Mouse (Mus musculus): ENCODE measurements at regions not wholly inside any gene's neighbourhood (a gene's known extent, or its start where the extent isn't known, plus 50 kb on each side); places are given as distances from the start of the nearest gene placed in this dataset.

DNA sequence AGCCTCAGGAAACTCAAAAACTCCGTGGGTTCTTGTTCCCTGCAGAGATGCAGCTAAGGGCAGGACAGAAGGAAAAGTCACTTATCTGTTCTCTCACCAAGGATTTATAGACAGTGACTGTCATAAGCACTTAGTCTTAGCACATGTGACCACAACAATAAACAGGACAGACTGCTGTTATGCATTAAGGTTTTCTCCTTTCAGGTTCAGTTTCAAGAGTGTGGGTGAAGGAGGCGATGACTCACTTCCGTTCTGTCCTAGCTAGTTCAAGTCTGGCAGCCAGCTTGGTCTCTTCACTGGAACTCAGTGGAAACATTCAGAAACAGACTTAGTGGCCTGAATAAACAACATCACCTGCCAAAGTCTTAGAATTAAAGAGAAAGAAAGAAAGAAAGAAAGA lies 141.1 kb upstream of the Rasa1 start:
- no peak for DNase-seq

DNA sequence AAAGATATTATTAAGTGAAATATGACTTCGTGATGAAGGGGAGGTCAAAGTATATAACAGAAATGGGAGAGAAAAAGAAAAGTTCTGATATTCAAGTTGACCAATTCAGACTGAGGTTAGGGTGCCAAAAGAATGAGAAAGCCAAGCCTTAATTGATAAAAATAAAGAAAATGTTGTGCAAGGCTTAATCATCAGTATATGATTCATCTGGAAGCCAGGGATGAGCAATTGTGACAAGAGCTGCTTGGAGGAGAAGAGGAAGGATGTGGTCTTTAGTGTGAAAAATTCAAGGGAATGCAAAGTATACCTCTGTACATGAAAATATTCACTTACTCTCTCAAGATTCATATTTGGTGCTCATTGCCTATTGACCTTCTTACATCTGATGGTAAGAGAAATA lies 129.7 kb upstream of the Rasa1 start:
- DNase-seq = no peak

DNA sequence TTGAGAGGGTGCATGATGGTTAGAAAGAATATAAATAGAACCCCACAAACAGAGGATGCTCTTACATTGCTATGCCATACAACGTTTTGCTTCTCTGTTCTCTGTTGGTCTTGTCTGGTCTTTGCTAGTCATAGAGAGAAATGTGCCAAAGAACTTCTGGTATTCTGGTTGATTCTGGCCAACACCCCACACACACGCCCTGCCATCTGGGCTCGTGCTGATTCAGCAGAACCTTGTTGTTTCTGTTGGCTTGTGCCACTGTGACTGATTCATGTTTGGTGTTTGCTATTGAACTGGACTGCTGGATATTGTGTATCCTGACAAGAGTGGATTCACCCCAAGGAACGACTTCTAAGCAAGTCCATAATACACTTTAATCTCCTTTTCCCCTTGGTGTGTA lies 126.0 kb upstream of the Rasa1 start:
- no peak for DNase-seq

DNA sequence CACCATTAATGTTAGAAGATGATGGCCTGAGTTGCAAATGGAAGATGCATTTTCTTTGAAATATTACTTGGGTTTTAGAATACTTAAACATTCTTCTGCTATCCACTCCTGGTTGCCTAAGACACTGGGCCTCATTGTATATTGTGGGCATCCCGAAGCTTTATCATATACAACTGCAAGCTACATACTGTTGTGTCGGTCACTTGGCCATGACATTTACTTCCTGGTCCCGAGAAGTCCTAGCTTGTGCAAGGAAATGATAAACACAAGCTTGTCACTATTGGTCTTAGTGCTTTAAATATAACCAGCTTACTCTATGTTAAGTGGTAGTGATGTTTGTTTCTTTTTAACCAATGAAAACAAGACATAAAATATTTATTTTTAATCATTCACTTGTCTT lies 122.4 kb upstream of the Rasa1 start:
- DNase-seq = no peak

DNA sequence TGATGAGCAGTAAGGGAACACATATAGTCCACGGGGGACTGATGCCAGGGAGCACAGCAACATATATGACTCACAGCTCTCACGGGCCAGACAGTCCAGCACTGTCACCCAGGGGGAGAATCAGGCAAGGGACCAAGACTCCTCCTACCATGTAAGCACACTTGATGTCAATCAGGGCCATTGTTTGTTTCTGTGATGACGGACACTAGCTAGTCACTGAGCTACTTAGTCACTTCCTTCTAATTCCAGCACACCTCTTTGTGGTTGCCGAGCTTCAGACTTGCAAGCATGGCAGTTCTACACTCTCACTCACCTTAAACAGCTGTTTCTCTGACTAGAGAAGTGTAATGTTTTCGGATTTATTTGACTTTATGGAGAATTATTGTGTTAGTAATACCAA lies 109.9 kb upstream of the Rasa1 start:
- no peak for DNase-seq

DNA sequence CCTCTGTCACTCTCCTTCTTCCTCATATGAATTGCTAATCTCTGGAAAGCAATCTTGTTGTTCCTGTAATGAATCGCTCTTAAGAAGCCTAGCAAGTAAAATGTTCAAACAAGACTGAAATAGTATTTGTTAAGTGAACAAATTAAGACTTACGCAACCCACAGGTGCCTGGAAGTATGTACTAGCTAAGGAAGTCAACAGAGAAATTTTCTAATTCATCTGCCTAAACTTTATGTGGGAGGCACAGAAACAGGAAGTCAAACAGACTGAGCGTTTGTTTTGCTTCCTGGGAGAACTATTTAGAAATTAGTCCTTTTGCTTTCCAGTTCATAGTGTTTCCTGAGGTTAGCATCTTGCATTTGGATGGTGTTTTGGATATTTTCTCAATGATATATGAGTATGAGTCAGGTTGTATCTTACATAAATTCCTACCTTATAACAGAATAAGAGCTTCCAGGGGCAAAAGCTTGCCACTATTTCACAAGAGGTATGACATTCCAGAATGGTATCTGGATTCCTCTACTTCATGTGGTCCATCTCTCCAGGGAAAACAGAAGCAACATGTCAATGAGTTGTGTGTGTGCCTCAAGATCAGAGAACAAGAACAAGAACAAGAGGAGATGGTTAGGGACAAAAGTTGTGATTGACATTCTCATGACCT lies 87.5 kb upstream of the Rasa1 start:
- no peak for DNase-seq

DNA sequence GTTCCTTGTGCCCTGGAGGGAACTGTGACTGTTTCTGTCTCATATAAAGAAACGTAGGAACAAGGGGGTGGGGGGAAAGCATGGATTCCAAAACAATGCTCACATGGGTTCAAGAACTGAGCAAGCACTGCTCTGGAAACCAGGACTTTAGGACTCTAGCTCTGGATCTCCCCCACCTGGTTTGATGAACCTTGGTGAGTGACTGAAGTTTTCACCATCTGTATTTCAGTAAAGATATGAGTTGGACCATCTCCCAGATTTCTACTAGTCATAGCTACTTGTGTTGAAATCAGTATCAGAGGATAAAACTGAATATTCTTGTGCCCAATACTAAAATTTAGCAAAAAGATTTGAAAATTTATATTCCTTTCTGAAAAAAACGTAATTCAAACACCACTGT lies 70.7 kb upstream of the Rasa1 start:
- DNase-seq = no peak

DNA sequence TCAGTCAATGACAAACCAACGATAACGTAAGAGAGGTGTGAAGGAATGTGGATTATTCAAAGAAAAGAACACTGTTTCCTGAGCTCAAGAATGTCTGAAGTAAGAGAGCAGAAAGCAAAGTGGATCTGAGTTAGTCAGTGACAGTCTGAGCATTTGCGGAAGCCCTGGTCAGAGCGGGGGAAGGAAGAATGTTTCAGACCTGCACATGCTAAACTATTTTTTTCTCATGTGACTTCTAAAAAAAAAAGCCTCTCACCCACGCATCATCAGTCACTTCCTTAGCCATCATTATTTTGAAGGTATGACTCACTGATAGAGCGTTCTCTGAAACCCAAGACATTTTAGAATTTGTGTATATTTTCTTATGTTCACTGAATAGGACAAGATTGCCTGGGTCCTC lies 70.2 kb upstream of the Rasa1 start:
- no peak for DNase-seq

DNA sequence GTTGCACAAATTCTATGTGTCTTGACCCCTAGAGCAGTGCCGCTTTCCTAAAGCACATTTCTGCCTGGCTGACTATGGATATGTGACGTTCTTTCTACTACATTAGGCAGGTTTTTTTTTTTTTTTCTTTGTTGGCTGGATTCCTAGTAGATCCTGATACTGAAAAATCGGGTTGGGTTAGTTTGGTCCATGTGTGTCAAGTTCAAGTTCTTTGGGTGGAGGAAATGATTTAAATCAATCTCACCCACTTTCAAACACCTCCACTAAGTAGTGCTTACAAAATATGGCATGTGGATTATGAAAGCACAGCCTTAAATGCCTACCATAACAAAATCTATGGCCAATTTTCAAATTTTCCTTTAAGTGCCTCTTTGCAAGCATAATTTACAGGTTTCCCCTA lies 63.1 kb upstream of the Rasa1 start:
- no peak for DNase-seq

All from cerebellum, postnatal 25 days (tissue).